Mouse (Mus musculus): ENCODE data around the gene Cubn. TPM values are rescaled to one million over a fixed set of nuclear protein-coding genes. Genes with fewer than 3 reads are reported as not detected.

Cubn gene
- 0.35 and 0.63 TPM in 2 replicates for polyA plus RNA-seq (2012; rRNA removed)

GRCm38 (mm10) chr2:13491734-13492133 is at the start of gene Cubn:
Cubn (minus strand) TSS chr2:13491813.

GRCm38 (mm10) chr2:13271165-13271957 is 220.3 kb downstream of the Cubn start, which contains the start of gene Rsu1:
Rsu1 (minus strand) TSS chr2:13271415.

Other genes starting within 250 kb of the Cubn start
- 51.3 and 58.5 TPM in 2 replicates for gene Rsu1, start 220.4 kb downstream of the Cubn start, polyA plus RNA-seq (2012; rRNA removed)
- gene Trdmt1, start 52.9 kb upstream of the Cubn start, polyA plus RNA-seq (2012; rRNA removed) = 7.1 and 9.6 TPM in 2 replicates
- gene Vim, start 82.1 kb upstream of the Cubn start, polyA plus RNA-seq (2012; rRNA removed) = 456 and 497 TPM in 2 replicates